16 mouse cellular contexts compared by ENCODE assay signal in the genomic region with DNA sequence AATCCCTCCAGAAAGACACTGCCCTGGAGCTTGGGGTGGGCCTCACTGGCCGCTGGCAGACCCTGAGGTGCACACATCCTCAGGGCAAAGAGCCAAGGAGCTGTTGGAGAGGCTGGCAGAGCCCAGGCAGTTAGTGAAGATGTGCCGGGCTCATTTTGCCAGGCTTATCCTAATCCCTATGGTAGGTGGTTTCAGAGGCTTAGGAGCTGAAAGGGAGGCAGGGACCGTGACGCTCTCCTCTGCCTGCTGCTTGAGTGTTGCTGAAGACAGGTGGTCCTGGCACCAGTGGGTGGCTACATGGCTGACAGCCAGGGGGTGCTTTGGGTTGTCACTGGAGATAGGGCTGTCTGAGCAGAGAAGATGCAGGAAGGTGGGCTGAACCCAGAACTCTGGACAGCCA. TPM values are rescaled to one million over a fixed set of nuclear protein-coding genes. Genes with fewer than 3 reads are reported as not detected.
DNase-seq lines count a peak whose midpoint lies in the region; ATAC-seq lines count a peak whose summit lies in the region.
"Had no signal": no experiment of that assay in that cellular context is flagged by ENCODE, and none has a peak within 500 bp of the region (broad histone marks: within the 10 kb centered on the region; RNA-seq: fewer than 3 reads in every experiment).

No protein-coding gene starts in this region.

- H3K4me1 ChIP-seq in hindbrain, embryonic 16.5 days (ENCODE audit: control insufficient read depth, insufficient read depth, low read depth, low read length) = peaks cover 10% of the 10 kb centered on the region
- H3K4me1 ChIP-seq in hindbrain, embryonic 13.5 days (replicated peaks) = peaks cover 44% of the 10 kb centered on the region
- peaks cover 5% of the 10 kb centered on the region; the same call in 1 of the 2 replicates for H3K4me1 ChIP-seq in liver, embryonic 12.5 days
- peaks cover 7% of the 10 kb centered on the region; the same call in 1 of the 2 replicates for H3K4me1 ChIP-seq in embryonic facial prominence, embryonic 14.5 days (ENCODE audit: control insufficient read depth, insufficient read depth, low read length)
- H3K4me1 ChIP-seq in limb, embryonic 13.5 days = peaks cover 45% of the 10 kb centered on the region
- H3K4me1 ChIP-seq: megakaryocyte, embryonic 14.5 days had no signal

- H3K9ac ChIP-seq in hindbrain, embryonic 16.5 days (ENCODE audit: low read depth, low read length) = no peak overlapping the region
- no peak overlapping the region for H3K9ac ChIP-seq in hindbrain, embryonic 13.5 days
- no peak overlapping the region for H3K9ac ChIP-seq in liver, embryonic 12.5 days
- 0 out of 2 replicates have a peak overlapping the region, but pooled peaks have one; percentile 7 for H3K9ac ChIP-seq in embryonic facial prominence, embryonic 14.5 days (ENCODE audit: low read depth, low read length)
- H3K9ac ChIP-seq in limb, embryonic 13.5 days = 0 out of 2 replicates have a peak overlapping the region, but pooled peaks have one; percentile 8
- H3K9ac ChIP-seq: embryonic facial prominence, embryonic 13.5 days; lung, embryonic 15.5 days; neural tube, embryonic 12.5 days; stomach, embryonic 15.5 days had no signal

- H3K27me3 ChIP-seq in hindbrain, embryonic 16.5 days (replicated peaks; ENCODE audit: control insufficient read depth, insufficient read depth, low read length) = no peaks in the 10 kb centered on the region
- H3K27me3 ChIP-seq in hindbrain, embryonic 13.5 days = 0 out of 2 replicates have a peak, but pooled peaks cover 5% of the 10 kb centered on the region
- peaks cover 11% of the 10 kb centered on the region; the same call in 1 of the 2 replicates for H3K27me3 ChIP-seq in liver, embryonic 12.5 days (replicated peaks)
- H3K27me3 ChIP-seq in embryonic facial prominence, embryonic 14.5 days (replicated peaks; ENCODE audit: control insufficient read depth, insufficient read depth, low read length) = 0 out of 2 replicates have a peak, but pooled peaks cover 4% of the 10 kb centered on the region
- peaks cover 43% of the 10 kb centered on the region for H3K27me3 ChIP-seq in limb, embryonic 13.5 days
- H3K27me3 ChIP-seq: lung, embryonic 15.5 days; neural tube, embryonic 12.5 days; stomach, embryonic 15.5 days had no signal

- no peak overlapping the region for H3K27ac ChIP-seq in hindbrain, embryonic 16.5 days (ENCODE audit: low read depth, low read length)
- H3K27ac ChIP-seq in hindbrain, embryonic 13.5 days = no peak overlapping the region
- 0 out of 2 replicates have a peak overlapping the region, but pooled peaks have one; percentile 3 for H3K27ac ChIP-seq in liver, embryonic 12.5 days
- no peak overlapping the region for H3K27ac ChIP-seq in embryonic facial prominence, embryonic 14.5 days (replicated peaks; ENCODE audit: low read depth, low read length)
- no peak overlapping the region for H3K27ac ChIP-seq in limb, embryonic 13.5 days
- H3K27ac ChIP-seq: embryonic facial prominence, embryonic 13.5 days; lung, embryonic 15.5 days; neural tube, embryonic 12.5 days; stomach, embryonic 15.5 days had no signal

- DNase-seq in liver = no peak
- peak; percentile 60 for DNase-seq in embryonic facial prominence, embryonic 14.5 days (ENCODE audit: low spot score)
- DNase-seq in ovary, postnatal 14 days (ENCODE audit: low spot score) = no peak
- no peak for DNase-seq in spleen, postnatal 10 days (ENCODE audit: low spot score in 2 of 2)
- DNase-seq: adrenal gland, postnatal 10 days; cerebellum, postnatal 36 days had no signal

- H3K36me3 ChIP-seq in hindbrain, embryonic 16.5 days (ENCODE audit: control insufficient read depth, insufficient read depth, low read length) = no peaks in the 10 kb centered on the region
- no peaks in the 10 kb centered on the region for H3K36me3 ChIP-seq in hindbrain, embryonic 13.5 days
- no peaks in the 10 kb centered on the region for H3K36me3 ChIP-seq in liver, embryonic 12.5 days
- H3K36me3 ChIP-seq in embryonic facial prominence, embryonic 14.5 days (ENCODE audit: control insufficient read depth, insufficient read depth, low read length) = no peaks in the 10 kb centered on the region
- no peaks in the 10 kb centered on the region for H3K36me3 ChIP-seq in limb, embryonic 13.5 days
- H3K36me3 ChIP-seq: embryonic facial prominence, embryonic 13.5 days; lung, embryonic 15.5 days; neural tube, embryonic 12.5 days; stomach, embryonic 15.5 days had no signal

- H3K9me3 ChIP-seq in hindbrain, embryonic 16.5 days (ENCODE audit: control insufficient read depth, low read length) = no peaks in the 10 kb centered on the region
- no peaks in the 10 kb centered on the region for H3K9me3 ChIP-seq in hindbrain, embryonic 13.5 days
- H3K9me3 ChIP-seq in liver, embryonic 12.5 days (replicated peaks) = 0 out of 2 replicates have a peak, but pooled peaks cover 4% of the 10 kb centered on the region
- peaks cover 7% of the 10 kb centered on the region; the same call in 1 of the 2 replicates for H3K9me3 ChIP-seq in embryonic facial prominence, embryonic 14.5 days (ENCODE audit: control insufficient read depth, low read length)
- H3K9me3 ChIP-seq in limb, embryonic 13.5 days = 0 out of 2 replicates have a peak, but pooled peaks cover 6% of the 10 kb centered on the region
- H3K9me3 ChIP-seq: embryonic facial prominence, embryonic 13.5 days; lung, embryonic 15.5 days; neural tube, embryonic 12.5 days; stomach, embryonic 15.5 days had no signal

- no peak overlapping the region for H3K4me2 ChIP-seq in hindbrain, embryonic 16.5 days (ENCODE audit: low read length)
- no peak overlapping the region for H3K4me2 ChIP-seq in hindbrain, embryonic 13.5 days
- no peak overlapping the region for H3K4me2 ChIP-seq in liver, embryonic 12.5 days
- no peak overlapping the region for H3K4me2 ChIP-seq in embryonic facial prominence, embryonic 14.5 days (ENCODE audit: low read depth, low read length)
- no peak overlapping the region for H3K4me2 ChIP-seq in limb, embryonic 13.5 days (replicated peaks)
- H3K4me2 ChIP-seq: embryonic facial prominence, embryonic 13.5 days; lung, embryonic 15.5 days; neural tube, embryonic 12.5 days; stomach, embryonic 15.5 days had no signal

- peak; percentile 18; the same call in 1 of the 2 replicates for ATAC-seq in hindbrain, embryonic 16.5 days
- no peak for ATAC-seq in hindbrain, embryonic 13.5 days (ENCODE audit: low FRiP score)
- ATAC-seq in liver, embryonic 12.5 days = no peak
- ATAC-seq in embryonic facial prominence, embryonic 14.5 days (ENCODE audit: low read depth) = peak; percentile 51; the same call in 1 of the 2 replicates
- no peak for ATAC-seq in limb, embryonic 13.5 days (ENCODE audit: low FRiP score, low read depth)

- H3K4me3 ChIP-seq in hindbrain, embryonic 16.5 days (ENCODE audit: low read length) = no peak overlapping the region
- H3K4me3 ChIP-seq in hindbrain, embryonic 13.5 days = no peak overlapping the region
- no peak overlapping the region for H3K4me3 ChIP-seq in liver, embryonic 12.5 days
- no peak overlapping the region for H3K4me3 ChIP-seq in embryonic facial prominence, embryonic 14.5 days (ENCODE audit: low read depth, low read length)
- H3K4me3 ChIP-seq in limb, embryonic 13.5 days = no peak overlapping the region
- H3K4me3 ChIP-seq: embryonic facial prominence, embryonic 13.5 days; lung, embryonic 15.5 days; megakaryocyte, embryonic 14.5 days; neural tube, embryonic 12.5 days; stomach, embryonic 15.5 days had no signal

- 25% methylated on average over 4 of the region's 4 CpGs for WGBS in hindbrain, embryonic 16.5 days
- WGBS in hindbrain, embryonic 13.5 days = 50% methylated on average over 4 of the region's 4 CpGs
- WGBS in liver, embryonic 12.5 days (ENCODE audit: insufficient replicate concordance) = 61% methylated on average over 4 of the region's 4 CpGs
- WGBS in embryonic facial prominence, embryonic 14.5 days = 59% methylated on average over 4 of the region's 4 CpGs
- 67% methylated on average over 4 of the region's 4 CpGs for WGBS in limb, embryonic 13.5 days

RNA-seq across cellular contexts. Expression of a gene that starts 37.4 kb away (rescaled TPM):
- polyA plus RNA-seq in hindbrain, embryonic 16.5 days (2015; fragmentation: Nextera tagmentation; extraction: Ambion mirVana) = 8.6 and 12.3 TPM in 2 replicates
- 9.5 and 10.9 TPM in 2 replicates for polyA plus RNA-seq in hindbrain, embryonic 13.5 days (2015; fragmentation: Nextera tagmentation; extraction: Ambion mirVana)
- 0.14 and 0.22 TPM in 2 replicates for polyA plus RNA-seq in liver, embryonic 12.5 days (2016; fragmentation: Nextera tagmentation; extraction: Ambion mirVana)
- 9.0 and 12.9 TPM in 2 replicates for polyA plus RNA-seq in embryonic facial prominence, embryonic 14.5 days (2014; fragmentation: Nextera tagmentation; extraction: Ambion mirVana)
- 1.9 and 2.0 TPM in 2 replicates for polyA plus RNA-seq in limb, embryonic 13.5 days (2015; fragmentation: Nextera tagmentation; extraction: Ambion mirVana)
- polyA plus RNA-seq: C2C12 had no signal

Comparison
In these comparisons a context has a peak if more than half of its experiments do, and no peak if none do; other contexts are left out.
1. ATAC-seq: peak in hindbrain, embryonic 16.5 days (single experiment) and embryonic facial prominence, embryonic 14.5 days (single experiment); none in hindbrain, embryonic 13.5 days (single experiment), liver, embryonic 12.5 days (single experiment) and limb, embryonic 13.5 days (single experiment).
2. H3K9ac ChIP-seq: peak in embryonic facial prominence, embryonic 14.5 days (single experiment) and limb, embryonic 13.5 days (single experiment); none in hindbrain, embryonic 16.5 days (single experiment), hindbrain, embryonic 13.5 days (single experiment) and liver, embryonic 12.5 days (single experiment).